Mouse (Mus musculus): ENCODE results near the gene Trabd. TPM values are rescaled to one million over a fixed set of nuclear protein-coding genes. Genes with fewer than 3 reads are reported as not detected.

The Trabd gene
- total RNA-seq, 4 experiments from 2014 or later = 37.0 to 49.0 (median 43.7) TPM

DNA sequence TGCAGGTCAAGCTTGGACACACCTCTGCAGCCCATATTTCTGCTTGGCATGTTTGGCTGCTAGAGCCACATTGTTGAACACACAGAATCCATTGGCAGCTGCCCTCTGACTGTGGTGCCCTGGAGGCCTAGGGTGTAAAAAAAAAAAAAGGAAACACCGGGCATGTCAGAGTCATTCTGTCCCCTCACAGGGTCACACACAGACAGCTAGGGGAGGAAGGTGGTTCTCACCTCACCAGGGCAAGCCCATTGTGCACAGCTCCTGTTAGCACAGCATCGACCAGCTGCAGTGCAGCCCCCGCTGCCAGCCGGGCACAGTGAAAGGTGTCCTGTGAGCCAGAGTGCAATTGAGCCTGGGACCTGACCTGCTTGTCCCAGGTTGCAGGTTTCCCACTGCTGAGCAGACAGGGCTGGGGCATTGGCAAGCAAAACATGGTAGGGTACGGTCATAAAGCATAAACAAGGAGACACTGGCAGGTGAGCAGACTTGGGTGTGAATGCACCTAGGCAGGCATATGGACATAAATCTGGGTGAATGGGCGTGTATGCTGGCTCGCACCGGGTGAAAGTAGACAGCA is 52.5 kb downstream of the Trabd start:
- no peak for DNase-seq

GRCm38 (mm10) chr15:89128382-89129350 is 53.7 kb downstream of the Trabd start, which contains the start of gene Hdac10:
Gene Hdac10 (minus strand): TSS chr15:89128700.
- DNase-seq = peak; percentile 81

GRCm38 (mm10) chr15:89130245-89130644 is 55.3 kb downstream of the Trabd start:
- DNase-seq = no peak

DNA sequence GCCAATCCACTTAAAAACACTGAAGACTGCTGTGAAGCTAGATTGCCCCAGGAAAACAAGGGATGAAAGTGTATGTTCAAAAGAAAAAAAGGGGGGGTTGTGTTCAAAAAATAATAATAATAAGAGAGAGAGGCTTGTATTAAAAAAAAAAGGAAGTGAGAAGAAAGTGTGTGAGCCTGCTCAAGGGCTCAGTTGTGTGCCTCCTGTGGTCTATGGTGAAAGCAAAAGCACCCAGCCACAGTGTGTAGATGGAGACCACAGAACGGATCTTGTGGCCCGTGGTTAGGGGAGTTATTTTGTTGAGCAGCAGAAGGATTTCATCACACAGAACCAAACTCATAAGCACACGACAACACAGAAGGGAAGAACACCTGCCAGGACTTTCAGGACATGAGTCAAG is 56.4 kb downstream of the Trabd start:
- DNase-seq = no peak

Other genes with a start within 250 kb of the Trabd start
- gene Pim3, start 212.9 kb upstream of the Trabd start, total RNA-seq (2022) = 100 to 1,000 TPM in 1 of 4 experiments, 10 to 100 TPM in 3; 62.7 to 164 (median 75.8) TPM
- not detected for gene Ttll8, start 120.7 kb upstream of the Trabd start, total RNA-seq (2022)
- gene Mlc1, start 96.1 kb upstream of the Trabd start, total RNA-seq (2022) = under 1 TPM in 2 of 4 experiments, not detected in 2; 0.16 to 0.17 TPM
- not detected for gene Mov10l1, start 92.2 kb upstream of the Trabd start, total RNA-seq (2022)
- gene Panx2, start 15.4 kb upstream of the Trabd start, total RNA-seq (2022) = 1 to 10 TPM in 3 of 4 experiments, under 1 TPM in 1; 0.78 to 2.4 (median 1.7) TPM
- 10 to 100 TPM; 44.0 to 52.1 (median 46.1) TPM for gene Selenoo, start 14.0 kb downstream of the Trabd start, total RNA-seq (2022)
- 10 to 100 TPM; 16.0 to 24.6 (median 20.3) TPM for gene Tubgcp6, start 48.0 kb downstream of the Trabd start, total RNA-seq (2022)
- 10 to 100 TPM; 13.2 to 23.1 (median 18.0) TPM for gene Hdac10, start 53.6 kb downstream of the Trabd start, total RNA-seq (2022)
- gene Mapk12, start 65.6 kb downstream of the Trabd start, total RNA-seq (2022) = 10 to 100 TPM; 10.5 to 22.7 (median 14.3) TPM
- 1 to 10 TPM; 4.6 to 7.7 (median 6.3) TPM for gene Mapk11, start 74.5 kb downstream of the Trabd start, total RNA-seq (2022)
- gene Plxnb2, start 105.7 kb downstream of the Trabd start, total RNA-seq (2022) = 100 to 1,000 TPM; 153 to 177 (median 157) TPM
- gene Dennd6b, start 121.4 kb downstream of the Trabd start, total RNA-seq (2022) = 10 to 100 TPM in 1 of 4 experiments, 1 to 10 TPM in 3; 6.9 to 13.2 (median 8.9) TPM
- 10 to 100 TPM; 46.8 to 89.2 (median 66.8) TPM for gene Ppp6r2, start 136.4 kb downstream of the Trabd start, total RNA-seq (2022)
- gene Sbf1, start 240.2 kb downstream of the Trabd start, total RNA-seq (2022) = 100 to 1,000 TPM in 2 of 4 experiments, 10 to 100 TPM in 2; 90.8 to 127 (median 101) TPM
- gene Adm2, start 247.6 kb downstream of the Trabd start, total RNA-seq (2022) = not detected

Data from adrenal gland, adult 8-10 months (tissue).